Mouse (Mus musculus) neural tube, embryonic 15.5 days (tissue): ENCODE data around the gene Nop56. TPM values are rescaled to one million over a fixed set of nuclear protein-coding genes. Genes with fewer than 3 reads are reported as not detected.

ENCODE experiments used
- ATAC-seq: fragments of 200-750 bp; cut with Nextera tagmentation; 2 replicates; pipeline ENCODE4 v1.8.0; 2017; ENCODE audit warnings: mild to moderate bottlenecking, moderate TSS enrichment, moderate library complexity; ENCODE audit not compliant: low FRiP score
- H3K27ac ChIP-seq: fragments of 300-500 bp; sonication (generic); replicated peaks from 2 replicates; pipeline ENCODE4 v1.5.1; 2015; ENCODE audit warnings: mild to moderate bottlenecking, inconsistent platforms
- H3K27me3 ChIP-seq: fragments of 300-500 bp; sonication (generic); replicated peaks from 2 replicates; pipeline ENCODE4 v1.6.1; 2015; ENCODE audit warnings: inconsistent platforms
- H3K36me3 ChIP-seq: fragments of 300-500 bp; sonication (generic); 2 replicates; pipeline ENCODE4 v1.6.1; 2015; ENCODE audit warnings: inconsistent platforms
- H3K4me1 ChIP-seq: fragments of 300-500 bp; sonication (generic); 2 replicates; pipeline ENCODE4 v1.6.1; 2015; ENCODE audit warnings: inconsistent platforms
- H3K4me2 ChIP-seq: fragments of 300-500 bp; sonication (generic); 2 replicates; pipeline ENCODE4 v1.6.1; 2015; ENCODE audit warnings: inconsistent platforms, mild to moderate bottlenecking, moderate library complexity
- H3K4me3 ChIP-seq: fragments of 300-500 bp; sonication (generic); replicated peaks from 2 replicates; pipeline ENCODE4 v1.5.1; 2015; ENCODE audit warnings: mild to moderate bottlenecking, inconsistent platforms
- H3K9ac ChIP-seq: fragments of 300-500 bp; sonication (generic); replicated peaks from 2 replicates; pipeline ENCODE4 v1.6.1; 2015; ENCODE audit warnings: mild to moderate bottlenecking, inconsistent platforms
- H3K9me3 ChIP-seq: fragments of 300-500 bp; sonication (generic); replicated peaks from 2 replicates; pipeline ENCODE4 v1.6.1; 2016; ENCODE audit warnings: inconsistent platforms
- WGBS: fragments of 180-500 bp; shearing (Covaris S2); methylation state at CpG from one replicate; pipeline ENCODE4 v1.1.7; 2015; ENCODE audit warnings: mixed read lengths; 5-methylcytosine and 5-hydroxymethylcytosine counted together
- polyA plus RNA-seq: library from polyadenylated mRNA; unstranded; fragments of >200 nt; fragmentation: Nextera tagmentation; extraction: Ambion mirVana; gene quantifications from 2 replicates; pipeline ENCODE4 v1.2.1, GENCODE M21; 2015

The Nop56 gene
- polyA plus RNA-seq: 275 and 293 TPM in 2 replicates

GRCm38 (mm10) chr2:130274149-130274861, at the start of gene Nop56:
Nop56 (plus strand) TSS chr2:130274430.
- peak within 1 kb of the TSS; percentile 99 for H3K4me3 ChIP-seq
- under 1% methylated on average over 68 of the region's 68 CpGs for WGBS
- H3K27ac ChIP-seq: peak within 1 kb of the TSS; percentile 95
- H3K27me3 ChIP-seq: no peaks in the 10 kb centered on the region
- H3K36me3 ChIP-seq: peaks cover 36% of the 10 kb centered on the region
- peak; percentile 97 for ATAC-seq
- H3K4me1 ChIP-seq: peaks cover 34% of the 10 kb centered on the region
- H3K9ac ChIP-seq: peak within 1 kb of the TSS; percentile 96
- peak within 1 kb of the TSS; percentile 85 for H3K4me2 ChIP-seq
- no peaks in the 10 kb centered on the region for H3K9me3 ChIP-seq

- Histone ChIP-seq H3K4me2 (no peak overlapping the region), H3K27ac (no peak overlapping the region), H3K4me1 (no peaks in the 10 kb centered on the region), H3K27me3 (no peaks in the 10 kb centered on the region), H3K36me3 (no peaks in the 10 kb centered on the region), H3K9me3 (no peaks in the 10 kb centered on the region), H3K9ac (no peak overlapping the region), H3K4me3 (no peak overlapping the region)
- WGBS: 47% methylated on average over 9 of the region's 9 CpGs
- no peak for ATAC-seq
These were observed 27.3 kb upstream of the Nop56 start for GRCm38 (mm10) chr2:130246912-130247311.

- Histone ChIP-seq H3K4me2 (no peak overlapping the region), H3K4me3 (no peak overlapping the region), H3K27ac (no peak overlapping the region), H3K9ac (no peak overlapping the region), H3K9me3 (no peaks in the 10 kb centered on the region), H3K27me3 (no peaks in the 10 kb centered on the region), H3K4me1 (no peaks in the 10 kb centered on the region), H3K36me3 (no peaks in the 10 kb centered on the region)
- WGBS: 85% methylated on average over 7 of the region's 7 CpGs
- ATAC-seq: no peak
These were observed 26.0 kb upstream of the Nop56 start for GRCm38 (mm10) chr2:130248226-130248625.

- Histone ChIP-seq H3K27me3 (no peaks in the 10 kb centered on the region), H3K27ac (no peak overlapping the region), H3K9ac (no peak overlapping the region), H3K9me3 (no peaks in the 10 kb centered on the region), H3K4me3 (no peak overlapping the region), H3K4me2 (no peak overlapping the region), H3K36me3 (no peaks in the 10 kb centered on the region), H3K4me1 (no peaks in the 10 kb centered on the region)
- ATAC-seq: no peak
- 80% methylated on average over 4 of the region's 4 CpGs for WGBS
These were observed 17.5 kb upstream of the Nop56 start for GRCm38 (mm10) chr2:130256762-130257161.

- H3K36me3 ChIP-seq: no peaks in the 10 kb centered on the region
- no peak overlapping the region for H3K27ac ChIP-seq
- no peak overlapping the region for H3K4me2 ChIP-seq
- 90% methylated on average over 4 of the region's 4 CpGs for WGBS
- H3K4me3 ChIP-seq: no peak overlapping the region
- H3K9me3 ChIP-seq: no peaks in the 10 kb centered on the region
- H3K4me1 ChIP-seq: no peaks in the 10 kb centered on the region
- H3K27me3 ChIP-seq: no peaks in the 10 kb centered on the region
- ATAC-seq: no peak
- no peak overlapping the region for H3K9ac ChIP-seq
These were observed 13.4 kb upstream of the Nop56 start for GRCm38 (mm10) chr2:130260822-130261221.

- H3K4me2 ChIP-seq: no peak overlapping the region
- H3K27ac ChIP-seq: no peak overlapping the region
- WGBS: 88% methylated on average over 2 of the region's 2 CpGs
- no peaks in the 10 kb centered on the region for H3K27me3 ChIP-seq
- no peak overlapping the region for H3K9ac ChIP-seq
- no peaks in the 10 kb centered on the region for H3K36me3 ChIP-seq
- H3K4me1 ChIP-seq: no peaks in the 10 kb centered on the region
- no peak overlapping the region for H3K4me3 ChIP-seq
- no peak for ATAC-seq
- H3K9me3 ChIP-seq: no peaks in the 10 kb centered on the region
These were observed 12.3 kb upstream of the Nop56 start for GRCm38 (mm10) chr2:130261914-130262313.

GRCm38 (mm10) chr2:130262398-130262797, 11.8 kb upstream of the Nop56 start:
- Histone ChIP-seq H3K4me2 (no peak overlapping the region), H3K9me3 (no peaks in the 10 kb centered on the region), H3K4me1 (no peaks in the 10 kb centered on the region), H3K4me3 (no peak overlapping the region), H3K36me3 (no peaks in the 10 kb centered on the region), H3K27ac (no peak overlapping the region), H3K9ac (no peak overlapping the region), H3K27me3 (no peaks in the 10 kb centered on the region)
- no peak for ATAC-seq
- WGBS: 82% methylated on average over 2 of the region's 2 CpGs

GRCm38 (mm10) chr2:130265520-130265919, 8.7 kb upstream of the Nop56 start:
- Histone ChIP-seq H3K27ac (no peak overlapping the region), H3K4me2 (no peak overlapping the region), H3K4me3 (no peak overlapping the region), H3K36me3 (no peaks in the 10 kb centered on the region), H3K27me3 (no peaks in the 10 kb centered on the region), H3K9ac (no peak overlapping the region), H3K9me3 (no peaks in the 10 kb centered on the region), H3K4me1 (no peaks in the 10 kb centered on the region)
- WGBS: 93% methylated on average over 1 of the region's 1 CpGs
- no peak for ATAC-seq

GRCm38 (mm10) chr2:130268074-130268473, 6.2 kb upstream of the Nop56 start:
- Histone ChIP-seq H3K4me3 (no peak overlapping the region), H3K9ac (no peak overlapping the region), H3K27me3 (no peaks in the 10 kb centered on the region), H3K4me2 (no peak overlapping the region), H3K27ac (no peak overlapping the region), H3K4me1 (peaks cover 3% of the 10 kb centered on the region), H3K36me3 (no peaks in the 10 kb centered on the region), H3K9me3 (no peaks in the 10 kb centered on the region)
- WGBS: 72% methylated on average over 7 of the region's 7 CpGs
- ATAC-seq: no peak

- WGBS: 2% methylated on average over 14 of the region's 14 CpGs
- Histone ChIP-seq H3K27ac (peak overlapping the region; percentile 89), H3K27me3 (no peaks in the 10 kb centered on the region), H3K9ac (peak overlapping the region; percentile 96), H3K4me2 (peak overlapping the region; percentile 85), H3K9me3 (no peaks in the 10 kb centered on the region), H3K36me3 (peaks cover 34% of the 10 kb centered on the region), H3K4me3 (peak overlapping the region; percentile 99), H3K4me1 (peaks cover 34% of the 10 kb centered on the region)
- peak; percentile 32; the same call in 1 of the 2 replicates for ATAC-seq
These were observed 498 bp upstream of the Nop56 start for GRCm38 (mm10) chr2:130273732-130274131.

- H3K36me3 ChIP-seq: peaks cover 42% of the 10 kb centered on the region
- H3K9me3 ChIP-seq: no peaks in the 10 kb centered on the region
- H3K9ac ChIP-seq: peak overlapping the region; percentile 96
- peak overlapping the region; percentile 95 for H3K27ac ChIP-seq
- peak overlapping the region; percentile 85 for H3K4me2 ChIP-seq
- ATAC-seq: no peak
- 2% methylated on average over 10 of the region's 10 CpGs for WGBS
- peak overlapping the region; percentile 99 for H3K4me3 ChIP-seq
- H3K27me3 ChIP-seq: no peaks in the 10 kb centered on the region
- peaks cover 34% of the 10 kb centered on the region for H3K4me1 ChIP-seq
These were observed 632 bp downstream of the Nop56 start for GRCm38 (mm10) chr2:130274862-130275261.

GRCm38 (mm10) chr2:130275649-130276048, 1.4 kb downstream of the Nop56 start:
- Histone ChIP-seq H3K9me3 (no peaks in the 10 kb centered on the region), H3K4me1 (peaks cover 34% of the 10 kb centered on the region), H3K4me3 (peak overlapping the region; percentile 99), H3K36me3 (peaks cover 50% of the 10 kb centered on the region), H3K27me3 (no peaks in the 10 kb centered on the region), H3K27ac (no peak overlapping the region), H3K4me2 (peak overlapping the region; percentile 85), H3K9ac (peak overlapping the region; percentile 96)
- no peak for ATAC-seq
- 46% methylated on average over 6 of the region's 6 CpGs for WGBS
